Mouse (Mus musculus) olfactory bulb, adult 2 months (tissue): Measurements from ENCODE around the gene Slc36a1.

Experiments used
- CTCF ChIP-seq: fragments of 200-500 bp; IDR thresholded peaks from 2 replicates; pipeline ENCODE4 v1.5.1; 2012; ENCODE audit warnings: low read depth, mild to moderate bottlenecking, low read length, moderate library complexity; ENCODE audit not compliant: insufficient read depth
- POLR2A ChIP-seq: fragments of 200-500 bp; IDR thresholded peaks from 2 replicates; pipeline ENCODE4 v1.6.1; 2012; ENCODE audit warnings: mild to moderate bottlenecking, low read depth, low read length, moderate library complexity; ENCODE audit not compliant: insufficient read depth

GRCm38 (mm10) chr11:55214161-55214560, 10.0 kb downstream of the Slc36a1 start:
- TF ChIP-seq CTCF (no peak), POLR2A (no peak)
